Comparison of ENCODE assay signal across 27 mouse cellular contexts in genomic region chr11:72367934-72368674, GRCm38 (mm10). TPM values are rescaled to one million over a fixed set of nuclear protein-coding genes. Genes with fewer than 3 reads are reported as not detected.
DNase-seq lines count a peak whose midpoint lies in the region; ATAC-seq and TF ChIP-seq lines count a peak whose summit lies in the region.
"Had no signal": no experiment of that assay in that cellular context is flagged by ENCODE, and none has a peak within 500 bp of the region (broad histone marks: within the 10 kb centered on the region; RNA-seq: fewer than 3 reads in every experiment).

No protein-coding gene starts in this region.

- peak; percentile 62 to 63 for DNase-seq in cerebellum, postnatal 10 days
- DNase-seq in cerebellum, adult 2 months, result no peak
- DNase-seq in layer of hippocampus, adult 11-12 months (ENCODE audit: low spot score), result peak; percentile 28
- no peak for DNase-seq in layer of hippocampus, postnatal 36 days
- peak; percentile 42 for DNase-seq in midbrain, postnatal 0 days (ENCODE audit: low spot score)
- DNase-seq in thymus, postnatal 4 days, result no peak
- no peak for DNase-seq in testis, postnatal 14 days (ENCODE audit: low spot score)
- DNase-seq: adrenal gland, adult 8-10 months; cerebellum, adult 11-12 months; gastrocnemius, postnatal 10 days; liver; liver, postnatal 0 days; spleen, adult 18-20 months had no signal

- WGBS in cerebellum, adult 2 months, result 10% methylated on average over 11 of the region's 11 CpGs
- WGBS in midbrain, postnatal 0 days, result 46% methylated on average over 11 of the region's 11 CpGs
- WGBS in midbrain, embryonic 15.5 days, result 51% methylated on average over 11 of the region's 11 CpGs

- no peak for ATAC-seq in midbrain, postnatal 0 days (ENCODE audit: low FRiP score)
- ATAC-seq in midbrain, embryonic 15.5 days (replicated peaks), result no peak
- ATAC-seq: forebrain, embryonic 15.5 days; intestine, embryonic 15.5 days; liver, postnatal 0 days had no signal

- H3K4me1 ChIP-seq in cerebellum, adult 2 months (ENCODE audit: control insufficient read depth, insufficient read depth, low read length), result no peaks in the 10 kb centered on the region
- H3K4me1 ChIP-seq in midbrain, postnatal 0 days (ENCODE audit: insufficient read depth, low read length), result no peaks in the 10 kb centered on the region
- H3K4me1 ChIP-seq in midbrain, embryonic 15.5 days, result no peaks in the 10 kb centered on the region
- H3K4me1 ChIP-seq: intestine, embryonic 15.5 days; megakaryocyte, embryonic 14.5 days; neural tube, embryonic 12.5 days; stomach, embryonic 15.5 days had no signal

- no peaks in the 10 kb centered on the region for H3K27me3 ChIP-seq in cerebellum, adult 2 months (ENCODE audit: control insufficient read depth, insufficient read depth, low read length)
- H3K27me3 ChIP-seq in midbrain, postnatal 0 days (ENCODE audit: insufficient read depth, low read length), result no peaks in the 10 kb centered on the region
- no peaks in the 10 kb centered on the region for H3K27me3 ChIP-seq in midbrain, embryonic 15.5 days (replicated peaks)
- H3K27me3 ChIP-seq: forebrain, embryonic 15.5 days; intestine, embryonic 15.5 days; kidney, embryonic 15.5 days; neural tube, embryonic 12.5 days; stomach, embryonic 15.5 days had no signal

- H3K27ac ChIP-seq in cerebellum, adult 2 months (ENCODE audit: insufficient read depth, low read length), result no peak overlapping the region
- no peak overlapping the region for H3K27ac ChIP-seq in midbrain, postnatal 0 days (ENCODE audit: low read depth, low read length)
- no peak overlapping the region for H3K27ac ChIP-seq in midbrain, embryonic 15.5 days
- H3K27ac ChIP-seq: forebrain, embryonic 15.5 days; hindbrain, embryonic 10.5 days; intestine, embryonic 15.5 days; kidney, embryonic 15.5 days; neural tube, embryonic 12.5 days; stomach, embryonic 15.5 days had no signal

- H3K4me3 ChIP-seq in cerebellum, adult 2 months (replicated peaks; ENCODE audit: insufficient read depth, low read depth, low read length), result no peak overlapping the region
- no peak overlapping the region for H3K4me3 ChIP-seq in midbrain, postnatal 0 days (ENCODE audit: low read depth, low read length)
- H3K4me3 ChIP-seq in midbrain, embryonic 15.5 days, result no peak overlapping the region
- H3K4me3 ChIP-seq: forebrain, embryonic 15.5 days; hindbrain, embryonic 10.5 days; intestine, embryonic 15.5 days; kidney, embryonic 15.5 days; megakaryocyte, embryonic 14.5 days; neural tube, embryonic 12.5 days; stomach, embryonic 15.5 days had no signal

- no peak for TF ChIP-seq POLR2A in cerebellum, adult 2 months (IDR thresholded peaks at IDR 0.05; ENCODE audit: borderline replicate concordance, insufficient read depth, low read length)

- no peaks in the 10 kb centered on the region for H3K36me3 ChIP-seq in midbrain, postnatal 0 days (ENCODE audit: insufficient read depth, low read length)
- no peaks in the 10 kb centered on the region for H3K36me3 ChIP-seq in midbrain, embryonic 15.5 days (replicated peaks)
- H3K36me3 ChIP-seq: forebrain, embryonic 15.5 days; hindbrain, embryonic 10.5 days; intestine, embryonic 15.5 days; kidney, embryonic 15.5 days; neural tube, embryonic 12.5 days; stomach, embryonic 15.5 days had no signal

- no peaks in the 10 kb centered on the region for H3K9me3 ChIP-seq in midbrain, postnatal 0 days (ENCODE audit: low read length)
- H3K9me3 ChIP-seq in midbrain, embryonic 15.5 days, result no peaks in the 10 kb centered on the region
- H3K9me3 ChIP-seq: forebrain, embryonic 15.5 days; hindbrain, embryonic 10.5 days; intestine, embryonic 15.5 days; kidney, embryonic 15.5 days; megakaryocyte, embryonic 14.5 days; neural tube, embryonic 12.5 days; stomach, embryonic 15.5 days had no signal

- H3K9ac ChIP-seq in midbrain, postnatal 0 days (replicated peaks; ENCODE audit: low read length, poor library complexity, severe bottlenecking), result no peak overlapping the region
- no peak overlapping the region for H3K9ac ChIP-seq in midbrain, embryonic 15.5 days
- H3K9ac ChIP-seq: forebrain, embryonic 15.5 days; intestine, embryonic 15.5 days; kidney, embryonic 15.5 days; liver, postnatal 0 days; neural tube, embryonic 12.5 days; stomach, embryonic 15.5 days had no signal

- no peak overlapping the region for H3K4me2 ChIP-seq in midbrain, postnatal 0 days (ENCODE audit: low read depth, low read length, poor library complexity, severe bottlenecking)
- no peak overlapping the region for H3K4me2 ChIP-seq in midbrain, embryonic 15.5 days
- H3K4me2 ChIP-seq: forebrain, embryonic 15.5 days; intestine, embryonic 15.5 days; kidney, embryonic 15.5 days; neural tube, embryonic 12.5 days; stomach, embryonic 15.5 days had no signal

- TF ChIP-seq CTCF in cerebellum, adult 2 months (IDR thresholded peaks at IDR 0.05; ENCODE audit: borderline replicate concordance, insufficient read depth, low read depth, low read length), result no peak
- TF ChIP-seq CTCF in midbrain, postnatal 0 days (IDR thresholded peaks at IDR 0.05), result no peak

RNA-seq across cellular contexts. Expression of gene Tekt1, which starts 5.9 kb away (rescaled TPM):
- 1.1 and 2.3 TPM in 2 replicates for polyA plus RNA-seq in cerebellum, adult 2 months (2012; rRNA removed)
- 1 to 10 TPM; 2.2 to 3.1 TPM for total RNA-seq in layer of hippocampus, postnatal 36 days (2021)
- 6.9 and 9.8 TPM in 2 replicates for total RNA-seq in midbrain, postnatal 0 days (2014; rRNA removed)
- polyA plus RNA-seq in midbrain, postnatal 0 days (2015; fragmentation: Nextera tagmentation; extraction: Ambion mirVana), result 7.4 and 10.3 TPM in 2 replicates
- polyA plus RNA-seq in midbrain, embryonic 15.5 days (2015; fragmentation: Nextera tagmentation; extraction: Ambion mirVana), result 9.7 and 11.2 TPM in 2 replicates
- total RNA-seq: MEL; monocyte, adult 5-6 weeks had no signal
- polyA plus RNA-seq: large intestine, adult 2 months; liver, postnatal 0 days had no signal

RNA-seq across cellular contexts. Expression of gene Smtnl2, which starts 43.4 kb away (rescaled TPM):
- polyA plus RNA-seq in cerebellum, adult 2 months (2012; rRNA removed), result 1.5 and 1.6 TPM in 2 replicates
- total RNA-seq in layer of hippocampus, postnatal 36 days (2021), result 1 to 10 TPM; 1.5 to 2.7 TPM
- 18.0 and 18.6 TPM in 2 replicates for total RNA-seq in midbrain, postnatal 0 days (2014; rRNA removed)
- polyA plus RNA-seq in midbrain, postnatal 0 days (2015; fragmentation: Nextera tagmentation; extraction: Ambion mirVana), result 11.0 and 13.3 TPM in 2 replicates
- 8.1 and 9.3 TPM in 2 replicates for polyA plus RNA-seq in midbrain, embryonic 15.5 days (2015; fragmentation: Nextera tagmentation; extraction: Ambion mirVana)
- total RNA-seq: monocyte, adult 5-6 weeks had no signal

RNA-seq across cellular contexts. Expression of gene Fbxo39, which starts 53.9 kb away (rescaled TPM):
- polyA plus RNA-seq in cerebellum, adult 2 months (2012; rRNA removed), result not detected in 2 replicates
- total RNA-seq in layer of hippocampus, postnatal 36 days (2021), result not detected
- total RNA-seq in midbrain, postnatal 0 days (2014; rRNA removed), result not detected in 2 replicates
- polyA plus RNA-seq in midbrain, postnatal 0 days (2015; fragmentation: Nextera tagmentation; extraction: Ambion mirVana), result not detected in 2 replicates
- polyA plus RNA-seq in midbrain, embryonic 15.5 days (2015; fragmentation: Nextera tagmentation; extraction: Ambion mirVana), result not detected in 2 replicates
- total RNA-seq: adrenal gland, adult 8-10 months; gastrocnemius, postnatal 10 days; heart, adult 8-10 months; left cerebral cortex, postnatal 25 days; MEL had no signal
- polyA plus RNA-seq: forebrain, embryonic 15.5 days; heart, embryonic 16.5 days; hindbrain, embryonic 10.5 days; intestine, embryonic 15.5 days; kidney, embryonic 15.5 days; large intestine, adult 2 months; liver, postnatal 0 days; neural tube, embryonic 12.5 days; stomach, embryonic 15.5 days had no signal

Comparison
In these comparisons a context has a peak if more than half of its experiments do, and no peak if none do; other contexts are left out.
1. DNase-seq: peak in cerebellum, postnatal 10 days (2 of 2), layer of hippocampus, adult 11-12 months (single experiment) and midbrain, postnatal 0 days (single experiment); none in cerebellum, adult 2 months (0 of 2), layer of hippocampus, postnatal 36 days (0 of 2), thymus, postnatal 4 days (single experiment) and testis, postnatal 14 days (single experiment).